Mouse (Mus musculus) liver, adult (tissue): ENCODE results near the gene Stx16.

Source experiments
- GATA4 ChIP-seq: IDR thresholded peaks from 2 replicates; pipeline ENCODE4 v1.6.1; 2014; ENCODE audit warnings: mild to moderate bottlenecking, low read length; ENCODE audit not compliant: insufficient replicate concordance

The Stx16 gene

DNA sequence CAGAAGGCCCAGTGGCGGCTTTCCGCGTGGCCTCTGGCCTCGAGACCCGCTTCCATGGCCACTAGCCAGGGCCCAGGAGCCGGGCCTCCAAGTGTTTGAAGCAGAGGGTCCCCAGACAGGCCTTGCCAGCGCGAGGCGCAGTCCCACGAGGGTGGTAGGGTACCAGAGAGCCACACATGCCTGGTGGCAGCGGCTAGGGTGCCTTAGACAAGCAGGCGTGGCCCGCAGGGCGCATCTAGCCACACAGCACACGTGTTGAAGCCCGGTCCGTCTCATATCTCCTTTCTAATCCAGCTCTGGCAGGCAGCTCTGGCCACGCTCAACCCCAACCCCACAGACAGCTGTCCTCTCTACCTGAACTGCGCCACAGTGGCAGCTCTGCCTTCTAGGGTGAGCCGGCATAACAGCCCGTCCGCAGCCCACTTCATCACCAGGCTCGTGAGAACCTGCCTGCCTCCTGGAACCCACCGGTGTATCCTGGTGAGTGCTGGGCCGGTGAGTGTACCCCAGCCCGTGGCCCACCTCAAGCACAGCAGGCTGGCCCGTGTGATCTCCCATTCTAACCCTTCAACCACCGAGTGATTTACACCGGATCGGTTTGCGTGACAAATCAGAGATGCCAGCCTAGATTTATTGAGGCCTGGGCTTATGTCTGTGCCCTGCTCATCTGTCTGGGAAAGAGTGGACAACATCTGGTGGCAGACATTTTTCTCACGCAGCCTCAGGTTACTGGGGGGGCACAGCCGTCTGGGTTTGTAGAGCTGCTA, 34.9 kb downstream of the Stx16 start:
- no peak for TF ChIP-seq GATA4

DNA sequence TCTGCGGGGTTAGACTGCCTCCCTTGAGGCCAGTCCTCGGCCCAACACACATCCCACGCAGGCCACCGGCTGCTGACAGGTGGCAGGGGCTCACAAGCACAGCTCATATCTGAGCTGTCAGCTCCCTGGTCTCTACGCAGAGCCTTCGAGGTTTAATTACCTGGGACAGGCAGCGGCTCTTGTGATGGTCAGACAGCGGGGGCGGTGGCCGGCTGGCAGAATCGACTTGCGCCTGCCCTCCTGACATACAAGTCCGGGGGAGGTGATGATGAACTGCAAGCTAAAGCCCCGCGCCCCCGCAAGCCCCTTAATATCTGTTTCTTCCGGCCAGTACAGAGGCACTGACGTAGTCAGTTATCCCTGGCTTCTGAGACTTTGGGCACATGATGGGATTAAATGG, 36.8 kb downstream of the Stx16 start:
- TF ChIP-seq GATA4: no peak

DNA sequence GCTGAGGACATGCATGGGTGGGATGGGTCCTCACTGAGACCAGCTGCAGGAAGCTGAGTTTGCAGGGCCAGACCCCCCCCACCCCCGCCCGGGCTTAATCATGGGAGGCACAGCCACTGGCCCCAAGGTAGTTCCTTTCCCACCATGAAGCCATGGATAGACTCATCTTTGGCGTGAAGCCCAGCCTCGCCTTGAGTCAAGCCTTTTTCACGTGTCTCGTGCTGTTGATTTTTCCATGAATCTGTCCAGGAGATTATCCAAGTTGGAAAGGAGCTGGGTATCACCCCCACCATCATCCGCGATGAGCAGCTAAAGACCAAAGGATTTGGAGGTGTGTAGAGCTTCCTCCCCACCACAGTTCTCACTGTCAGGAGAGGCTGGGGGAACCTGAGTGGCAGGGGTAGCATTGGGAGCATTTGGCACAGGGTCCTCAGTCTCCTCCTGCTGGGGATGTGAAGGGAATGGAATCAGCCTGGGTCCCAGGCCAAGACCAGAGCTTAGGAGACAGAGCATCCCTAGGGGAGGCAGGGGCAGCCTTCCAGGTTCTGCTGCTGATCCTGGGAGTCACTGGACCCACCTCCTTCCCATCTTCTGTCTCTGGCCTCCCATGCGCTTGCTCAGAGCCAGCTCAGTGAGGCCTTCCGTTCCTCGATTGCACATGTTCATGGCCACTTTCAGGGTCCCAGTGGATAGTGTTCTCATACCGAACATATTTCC, 38.2 kb downstream of the Stx16 start:
- no peak for TF ChIP-seq GATA4

GRCm38 (mm10) chr2:174116929-174117328, 40.8 kb downstream of the Stx16 start:
- TF ChIP-seq GATA4: no peak

GRCm38 (mm10) chr2:174118141-174118540, 42.0 kb downstream of the Stx16 start:
- no peak for TF ChIP-seq GATA4

- no peak for TF ChIP-seq GATA4
Observed at GRCm38 (mm10) chr2:174119259-174119658, 43.2 kb downstream of the Stx16 start.

GRCm38 (mm10) chr2:174120631-174121030, 44.5 kb downstream of the Stx16 start:
- no peak for TF ChIP-seq GATA4

GRCm38 (mm10) chr2:174121411-174121947, 45.4 kb downstream of the Stx16 start:
- no peak for TF ChIP-seq GATA4

GRCm38 (mm10) chr2:174122331-174122730, 46.2 kb downstream of the Stx16 start:
- TF ChIP-seq GATA4: no peak

DNA sequence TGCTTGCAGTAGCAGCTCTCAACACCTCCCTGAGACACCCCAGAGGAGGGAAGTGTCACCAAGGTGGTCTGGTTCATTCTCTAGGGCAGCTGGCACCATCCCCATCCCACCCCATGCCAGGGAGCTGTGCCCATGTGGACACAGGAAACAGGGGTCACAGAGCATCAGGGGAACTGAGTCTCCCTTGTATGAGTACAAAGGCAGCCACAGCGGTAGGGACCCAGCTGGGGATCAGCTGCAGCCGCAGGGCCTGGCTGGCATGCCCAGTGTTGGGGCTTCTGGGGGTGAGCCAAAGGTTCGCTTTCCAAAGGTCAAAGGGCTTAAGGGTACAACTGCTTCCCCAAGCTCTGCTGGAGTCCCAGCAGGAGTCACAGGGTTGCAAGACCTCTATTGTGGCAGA, 47.6 kb downstream of the Stx16 start:
- no peak for TF ChIP-seq GATA4

DNA sequence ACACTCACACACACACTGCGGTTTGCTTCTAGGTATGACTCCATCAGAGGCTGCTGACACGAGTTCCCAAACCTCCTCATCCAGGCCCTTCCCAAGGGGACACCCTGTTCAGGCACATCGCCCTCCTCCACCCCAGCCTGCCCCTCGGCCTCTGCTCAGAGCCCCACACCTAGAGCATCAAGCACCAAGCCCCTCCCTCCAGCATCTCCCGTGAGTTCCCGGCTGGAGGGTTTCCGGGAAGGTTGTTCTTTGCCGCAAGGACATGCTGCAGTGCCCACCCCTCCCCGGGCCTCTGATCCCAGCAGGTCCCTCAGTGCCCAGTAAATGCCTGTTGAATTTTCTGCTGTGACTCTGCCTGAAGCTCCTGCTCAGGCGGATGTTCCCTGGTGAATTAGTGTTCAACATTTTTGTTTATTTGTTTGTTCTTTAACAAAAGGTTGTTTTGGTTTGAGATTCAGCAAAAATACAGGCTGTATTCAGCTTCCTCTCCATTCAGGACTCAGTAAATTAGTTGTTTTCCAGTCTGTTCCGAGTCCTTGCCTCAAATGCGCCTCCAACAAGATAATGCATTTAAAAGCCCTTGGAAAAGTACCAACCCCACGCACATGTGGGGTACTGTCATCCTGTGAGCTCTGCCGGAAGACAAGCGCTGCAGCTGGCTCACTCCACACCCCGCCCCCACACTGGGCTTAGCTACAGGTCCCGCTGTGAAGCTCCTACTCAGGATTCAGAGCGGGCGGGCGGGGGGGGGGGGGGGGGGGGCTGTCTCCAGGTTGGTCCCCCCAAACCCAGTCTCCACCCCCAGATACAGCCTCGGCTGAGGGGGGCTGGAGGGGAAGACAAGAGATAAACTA, 50.6 kb downstream of the Stx16 start:
- TF ChIP-seq GATA4: no peak

- no peak for TF ChIP-seq GATA4
Observed at GRCm38 (mm10) chr2:174127376-174127713, 51.2 kb downstream of the Stx16 start.

- no peak for TF ChIP-seq GATA4
Observed at GRCm38 (mm10) chr2:174128926-174129325, 52.8 kb downstream of the Stx16 start.

GRCm38 (mm10) chr2:174130468-174131097, 54.5 kb downstream of the Stx16 start:
- TF ChIP-seq GATA4: no peak

DNA sequence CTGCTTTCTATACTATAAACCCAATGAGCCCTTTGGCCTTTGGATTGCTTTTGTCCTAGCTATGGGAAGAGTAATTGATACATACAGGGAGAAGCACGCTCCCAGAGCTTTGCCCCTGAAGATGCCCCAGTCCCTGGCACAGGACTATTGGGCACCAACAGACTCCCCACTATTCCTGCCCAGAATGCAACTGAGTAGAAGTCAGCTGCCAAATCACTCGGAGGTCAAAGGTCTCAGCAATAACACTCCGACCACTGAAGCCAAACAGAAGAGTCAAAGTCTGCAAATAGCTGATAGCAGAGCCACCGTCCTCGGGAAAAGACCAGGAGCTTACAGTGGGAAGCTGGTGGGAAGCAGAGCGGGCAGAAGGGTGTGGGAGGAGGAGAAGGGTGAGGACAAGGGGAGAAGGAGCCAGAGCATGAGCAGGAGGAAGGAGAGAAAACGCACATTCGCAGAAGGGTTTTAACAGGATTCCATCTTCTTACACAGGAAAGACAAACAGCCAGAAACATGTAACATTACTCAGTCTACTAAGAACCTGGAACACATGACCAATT, 56.4 kb downstream of the Stx16 start:
- TF ChIP-seq GATA4: peak; percentile 34; the same call in 1 of the 2 replicates
